Mouse (Mus musculus): Measurements from ENCODE around the gene Prr12. TPM values are rescaled to one million over a fixed set of nuclear protein-coding genes. Genes with fewer than 3 reads are reported as not detected.
A peak's percentile ranks its signal among the peaks of the same experiment; 100 is the strongest.

The Prr12 gene
- total and polyA plus RNA-seq, 2 experiments from 2014 or later = 3.8 to 12.5 TPM

DNA sequence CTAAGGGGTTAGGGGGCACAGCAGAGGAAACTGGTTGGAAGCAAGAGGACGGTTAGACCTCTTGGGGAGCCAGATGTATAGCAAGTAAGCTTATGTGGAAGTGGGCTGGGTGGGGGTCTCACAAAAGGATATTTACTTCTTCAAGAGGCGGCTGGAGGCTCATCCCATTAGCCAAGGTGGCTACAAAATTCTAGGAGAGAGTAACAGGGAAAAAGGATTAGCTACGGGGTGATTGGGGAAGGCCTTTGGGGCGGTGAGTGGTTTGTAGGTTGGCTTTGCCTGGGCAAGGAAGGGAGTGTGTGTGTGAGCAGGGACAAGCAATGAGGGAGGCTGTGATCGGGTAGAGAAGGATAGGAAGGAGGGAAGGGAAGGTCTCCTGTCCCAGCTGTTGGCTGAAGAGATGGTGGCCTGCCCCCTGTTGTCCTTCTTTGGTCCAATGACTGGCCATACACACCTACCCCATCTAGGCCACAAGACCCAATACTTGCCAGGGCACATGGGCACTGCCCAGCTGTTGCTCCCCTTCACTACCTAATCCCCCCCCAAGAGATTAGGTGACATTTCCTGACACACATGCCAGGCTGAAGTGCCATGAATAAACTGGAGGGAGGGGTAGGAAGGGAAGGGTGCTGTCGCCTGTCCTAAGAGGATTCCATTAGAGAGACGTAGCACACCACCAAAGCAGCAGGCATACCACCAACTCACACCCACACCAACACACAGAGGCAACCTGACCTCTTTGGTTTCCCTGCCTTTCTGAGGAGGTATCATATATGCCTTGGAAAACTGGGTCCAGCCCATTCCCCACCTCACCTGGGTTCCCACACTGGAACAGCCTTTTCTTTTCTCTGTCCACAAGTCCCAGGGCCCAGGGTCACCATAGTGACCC is 68.5 kb downstream of the Prr12 start:
- 0 out of 2 replicates have a peak overlapping the region, but pooled peaks have one; percentile 96 for H3K27ac ChIP-seq (ENCODE audit: low read depth)
- H3K4me3 ChIP-seq (ENCODE audit: low read depth, low read length) = no peak overlapping the region
- ATAC-seq (ENCODE audit: insufficient read depth, low read depth) (no peak), DNase-seq (ENCODE audit: low spot score) (no peak)
- WGBS = 58% methylated on average over 7 of the region's 7 CpGs
- 0 out of 2 replicates have a peak, but pooled peaks have one; percentile 5 for TF ChIP-seq CTCF (IDR thresholded peaks at IDR 0.05; ENCODE audit: low read depth)
- TF ChIP-seq EP300 (IDR thresholded peaks at IDR 0.05; ENCODE audit: low read depth) = no peak
- no peaks in the 10 kb centered on the region for H3K9me3 ChIP-seq (replicated peaks; ENCODE audit: control insufficient read depth, low read length)
- peaks cover 18% of the 10 kb centered on the region; the same call in 1 of the 2 replicates for H3K4me1 ChIP-seq (ENCODE audit: control insufficient read depth, insufficient read depth)
- no peak overlapping the region for H3K4me2 ChIP-seq (ENCODE audit: low read depth, low read length)
- H3K36me3 ChIP-seq (replicated peaks; ENCODE audit: control insufficient read depth, insufficient read depth, low read length) = peaks cover 32% of the 10 kb centered on the region
- H3K9ac ChIP-seq (replicated peaks; ENCODE audit: low read depth, low read length) = no peak overlapping the region
- no peaks in the 10 kb centered on the region for H3K27me3 ChIP-seq (ENCODE audit: control insufficient read depth, insufficient read depth, low read length)

DNA sequence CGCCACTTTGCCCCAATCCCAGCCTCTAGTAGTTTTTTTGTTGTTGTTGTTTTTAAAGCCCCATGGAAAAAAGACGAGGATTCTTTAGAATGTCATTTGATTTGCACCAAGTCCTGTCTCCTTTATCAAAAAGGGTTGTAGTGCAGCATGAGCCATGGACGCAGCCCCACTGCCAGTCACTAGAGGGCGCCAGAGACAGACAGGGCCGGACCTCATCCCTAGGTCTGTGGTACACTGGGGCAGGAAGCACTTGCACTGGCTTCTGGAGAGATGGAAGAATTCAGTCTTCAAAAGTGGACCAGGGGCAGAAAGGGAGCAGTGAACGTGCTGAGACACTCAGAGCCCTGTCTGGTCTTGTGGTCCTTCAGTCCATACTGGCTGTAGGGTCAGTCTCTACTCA is 69.6 kb downstream of the Prr12 start:
- H3K9me3 ChIP-seq (replicated peaks; ENCODE audit: control insufficient read depth, low read length) = no peaks in the 10 kb centered on the region
- peaks cover 16% of the 10 kb centered on the region; the same call in 1 of the 2 replicates for H3K4me1 ChIP-seq (ENCODE audit: control insufficient read depth, insufficient read depth)
- no peak overlapping the region for H3K4me3 ChIP-seq (ENCODE audit: low read depth, low read length)
- TF ChIP-seq CTCF (IDR thresholded peaks at IDR 0.05; ENCODE audit: low read depth) = peak; percentile 94
- no peak for TF ChIP-seq EP300 (IDR thresholded peaks at IDR 0.05; ENCODE audit: low read depth)
- peaks cover 43% of the 10 kb centered on the region for H3K36me3 ChIP-seq (replicated peaks; ENCODE audit: control insufficient read depth, insufficient read depth, low read length)
- peak; percentile 71 for DNase-seq (ENCODE audit: low spot score)
- 29% methylated on average over 6 of the region's 6 CpGs for WGBS
- no peaks in the 10 kb centered on the region for H3K27me3 ChIP-seq (ENCODE audit: control insufficient read depth, insufficient read depth, low read length)
- no peak overlapping the region for H3K9ac ChIP-seq (replicated peaks; ENCODE audit: low read depth, low read length)
- no peak overlapping the region for H3K4me2 ChIP-seq (ENCODE audit: low read depth, low read length)
- H3K27ac ChIP-seq (ENCODE audit: low read depth) = no peak overlapping the region
- no peak for ATAC-seq (ENCODE audit: insufficient read depth, low read depth)

DNA sequence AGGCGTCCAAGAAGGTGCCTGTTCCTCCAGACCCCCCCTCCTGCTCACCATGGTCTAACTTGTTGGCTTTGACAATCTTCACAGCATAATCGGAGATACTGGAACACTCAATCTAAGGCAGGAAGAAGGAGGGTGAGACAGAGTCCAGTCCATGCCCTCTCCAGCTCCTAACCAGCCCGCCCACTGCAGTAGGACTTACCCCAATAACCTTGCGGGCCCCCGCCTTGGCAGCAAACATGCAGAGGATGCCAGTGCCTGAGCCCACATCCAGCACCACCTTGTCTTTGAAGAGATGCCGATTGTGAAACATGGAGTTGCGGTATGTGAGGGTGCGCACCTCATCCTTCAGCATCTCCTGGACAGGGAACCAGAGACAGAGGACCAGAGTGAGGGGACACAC is 71.1 kb downstream of the Prr12 start:
- peaks cover 58% of the 10 kb centered on the region for H3K36me3 ChIP-seq (replicated peaks; ENCODE audit: control insufficient read depth, insufficient read depth, low read length)
- WGBS = 95% methylated on average over 8 of the region's 8 CpGs
- no peak for DNase-seq (ENCODE audit: low spot score)

DNA sequence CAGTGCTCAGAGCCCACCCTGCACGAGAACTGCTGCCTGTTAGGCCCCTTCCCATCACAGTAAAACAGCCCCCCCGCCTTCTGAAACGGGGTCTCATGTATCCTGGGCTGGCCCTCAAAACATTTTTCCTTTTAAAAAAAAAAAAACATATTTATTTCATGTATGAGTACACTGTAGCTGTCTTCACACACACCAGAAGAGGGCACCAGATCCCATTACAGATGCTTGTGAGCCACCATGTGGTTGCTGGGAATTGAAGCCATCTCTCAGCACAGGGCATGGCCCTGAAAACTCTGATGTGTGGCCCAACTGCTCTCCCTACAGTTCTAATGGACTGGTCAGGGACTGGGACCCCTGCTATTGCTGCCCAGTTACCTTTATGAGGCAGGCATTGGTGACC is 74.4 kb downstream of the Prr12 start:
- H3K9me3 ChIP-seq (replicated peaks; ENCODE audit: control insufficient read depth, low read length) = no peaks in the 10 kb centered on the region
- H3K9ac ChIP-seq (replicated peaks; ENCODE audit: low read depth, low read length) = no peak overlapping the region
- DNase-seq (ENCODE audit: low spot score) (no peak), ATAC-seq (ENCODE audit: insufficient read depth, low read depth) (no peak)
- peaks cover 67% of the 10 kb centered on the region for H3K36me3 ChIP-seq (replicated peaks; ENCODE audit: control insufficient read depth, insufficient read depth, low read length)
- no peak overlapping the region for H3K27ac ChIP-seq (ENCODE audit: low read depth)
- H3K27me3 ChIP-seq (ENCODE audit: control insufficient read depth, insufficient read depth, low read length) = no peaks in the 10 kb centered on the region
- no peak overlapping the region for H3K4me3 ChIP-seq (ENCODE audit: low read depth, low read length)
- H3K4me1 ChIP-seq (ENCODE audit: control insufficient read depth, insufficient read depth) = no peaks in the 10 kb centered on the region
- H3K4me2 ChIP-seq (ENCODE audit: low read depth, low read length) = no peak overlapping the region
- WGBS = 90% methylated on average over 3 of the region's 3 CpGs
- TF ChIP-seq CTCF (IDR thresholded peaks at IDR 0.05; ENCODE audit: low read depth) (no peak), EP300 (IDR thresholded peaks at IDR 0.05; ENCODE audit: low read depth) (no peak)

More for the DNA sequence above, 71.1 kb downstream of the Prr12 start:
- Histone ChIP-seq H3K27me3 (ENCODE audit: control insufficient read depth, insufficient read depth, low read length) (no peaks in the 10 kb centered on the region), H3K4me3 (ENCODE audit: low read depth, low read length) (no peak overlapping the region), H3K9ac (replicated peaks; ENCODE audit: low read depth, low read length) (no peak overlapping the region), H3K4me1 (ENCODE audit: control insufficient read depth, insufficient read depth) (0 out of 2 replicates have a peak, but pooled peaks cover 12% of the 10 kb centered on the region), H3K27ac (ENCODE audit: low read depth) (no peak overlapping the region), H3K9me3 (replicated peaks; ENCODE audit: control insufficient read depth, low read length) (no peaks in the 10 kb centered on the region), H3K4me2 (ENCODE audit: low read depth, low read length) (no peak overlapping the region)
- TF ChIP-seq CTCF (IDR thresholded peaks at IDR 0.05; ENCODE audit: low read depth) (no peak), EP300 (IDR thresholded peaks at IDR 0.05; ENCODE audit: low read depth) (no peak)
- ATAC-seq (ENCODE audit: insufficient read depth, low read depth) = no peak

Small RNAs within 50 kb of the gene (microRNA-seq; reads per million reads assigned to microRNA genes)
- 1.4 reads per million for gene Mir7054

Other genes starting within 250 kb of the Prr12 start
Only the 30 nearest of the 36 such genes appear.
- 43.6 and 45.9 TPM in 2 replicates for gene Pnkp, start 195.7 kb downstream of the Prr12 start, total RNA-seq (2014; rRNA removed; ENCODE audit: low replicate concordance)
- gene Pnkp, start 195.7 kb downstream of the Prr12 start, polyA plus RNA-seq (2015; fragmentation: Nextera tagmentation; extraction: Ambion mirVana) = 24.5 and 27.2 TPM in 2 replicates
- gene Ptov1, start 183.1 kb downstream of the Prr12 start, total RNA-seq (2014; rRNA removed; ENCODE audit: low replicate concordance) = 335 and 364 TPM in 2 replicates
- 246 and 248 TPM in 2 replicates for gene Ptov1, start 183.1 kb downstream of the Prr12 start, polyA plus RNA-seq (2015; fragmentation: Nextera tagmentation; extraction: Ambion mirVana)
- 112 and 136 TPM in 2 replicates for gene Med25, start 160.2 kb downstream of the Prr12 start, total RNA-seq (2014; rRNA removed; ENCODE audit: low replicate concordance)
- 69.0 and 73.3 TPM in 2 replicates for gene Med25, start 160.2 kb downstream of the Prr12 start, polyA plus RNA-seq (2015; fragmentation: Nextera tagmentation; extraction: Ambion mirVana)
- 25.0 and 50.8 TPM in 2 replicates for gene Fuz, start 156.8 kb downstream of the Prr12 start, total RNA-seq (2014; rRNA removed; ENCODE audit: low replicate concordance)
- gene Fuz, start 156.8 kb downstream of the Prr12 start, polyA plus RNA-seq (2015; fragmentation: Nextera tagmentation; extraction: Ambion mirVana) = 10.0 and 12.0 TPM in 2 replicates
- gene Ap2a1, start 123.4 kb downstream of the Prr12 start, total RNA-seq (2014; rRNA removed; ENCODE audit: low replicate concordance) = 63.1 and 99.0 TPM in 2 replicates
- gene Ap2a1, start 123.4 kb downstream of the Prr12 start, polyA plus RNA-seq (2015; fragmentation: Nextera tagmentation; extraction: Ambion mirVana) = 36.2 and 37.1 TPM in 2 replicates
- not detected in 2 replicates for gene Tsks, start 109.7 kb downstream of the Prr12 start, total RNA-seq (2014; rRNA removed; ENCODE audit: low replicate concordance)
- gene Tsks, start 109.7 kb downstream of the Prr12 start, polyA plus RNA-seq (2015; fragmentation: Nextera tagmentation; extraction: Ambion mirVana) = 0.16 and 0.27 TPM in 2 replicates
- 7.5 and 12.7 TPM in 2 replicates for gene Cpt1c, start 78.0 kb downstream of the Prr12 start, total RNA-seq (2014; rRNA removed; ENCODE audit: low replicate concordance)
- gene Cpt1c, start 78.0 kb downstream of the Prr12 start, polyA plus RNA-seq (2015; fragmentation: Nextera tagmentation; extraction: Ambion mirVana) = 3.4 and 3.9 TPM in 2 replicates
- 152 and 173 TPM in 2 replicates for gene Prmt1, start 66.3 kb downstream of the Prr12 start, total RNA-seq (2014; rRNA removed; ENCODE audit: low replicate concordance)
- gene Prmt1, start 66.3 kb downstream of the Prr12 start, polyA plus RNA-seq (2015; fragmentation: Nextera tagmentation; extraction: Ambion mirVana) = 271 and 300 TPM in 2 replicates
- 31.7 and 61.1 TPM in 2 replicates for gene Irf3, start 55.2 kb downstream of the Prr12 start, total RNA-seq (2014; rRNA removed; ENCODE audit: low replicate concordance)
- gene Irf3, start 55.2 kb downstream of the Prr12 start, polyA plus RNA-seq (2015; fragmentation: Nextera tagmentation; extraction: Ambion mirVana) = 44.8 and 51.7 TPM in 2 replicates
- 20.3 and 22.0 TPM in 2 replicates for gene Bcl2l12, start 54.2 kb downstream of the Prr12 start, total RNA-seq (2014; rRNA removed; ENCODE audit: low replicate concordance)
- gene Bcl2l12, start 54.2 kb downstream of the Prr12 start, polyA plus RNA-seq (2015; fragmentation: Nextera tagmentation; extraction: Ambion mirVana) = 25.5 and 27.5 TPM in 2 replicates
- 37.8 and 38.9 TPM in 2 replicates for gene Scaf1, start 36.5 kb downstream of the Prr12 start, total RNA-seq (2014; rRNA removed; ENCODE audit: low replicate concordance)
- 15.9 and 17.9 TPM in 2 replicates for gene Scaf1, start 36.5 kb downstream of the Prr12 start, polyA plus RNA-seq (2015; fragmentation: Nextera tagmentation; extraction: Ambion mirVana)
- 38.4 and 62.0 TPM in 2 replicates for gene Rras, start 34.9 kb downstream of the Prr12 start, total RNA-seq (2014; rRNA removed; ENCODE audit: low replicate concordance)
- 85.7 and 90.0 TPM in 2 replicates for gene Rras, start 34.9 kb downstream of the Prr12 start, polyA plus RNA-seq (2015; fragmentation: Nextera tagmentation; extraction: Ambion mirVana)
- 21.5 and 73.9 TPM in 2 replicates for gene Nosip, start 9.5 kb upstream of the Prr12 start, total RNA-seq (2014; rRNA removed; ENCODE audit: low replicate concordance)
- gene Nosip, start 9.5 kb upstream of the Prr12 start, polyA plus RNA-seq (2015; fragmentation: Nextera tagmentation; extraction: Ambion mirVana) = 38.2 and 43.7 TPM in 2 replicates
- 8.3 and 22.0 TPM in 2 replicates for gene Prrg2, start 9.8 kb upstream of the Prr12 start, total RNA-seq (2014; rRNA removed; ENCODE audit: low replicate concordance)
- 12.4 and 13.3 TPM in 2 replicates for gene Prrg2, start 9.8 kb upstream of the Prr12 start, polyA plus RNA-seq (2015; fragmentation: Nextera tagmentation; extraction: Ambion mirVana)
- 125 and 141 TPM in 2 replicates for gene Rcn3, start 39.3 kb upstream of the Prr12 start, total RNA-seq (2014; rRNA removed; ENCODE audit: low replicate concordance)
- gene Rcn3, start 39.3 kb upstream of the Prr12 start, polyA plus RNA-seq (2015; fragmentation: Nextera tagmentation; extraction: Ambion mirVana) = 100 and 108 TPM in 2 replicates
- gene Fcgrt, start 51.0 kb upstream of the Prr12 start, total RNA-seq (2014; rRNA removed; ENCODE audit: low replicate concordance) = 48.9 and 51.6 TPM in 2 replicates
- gene Fcgrt, start 51.0 kb upstream of the Prr12 start, polyA plus RNA-seq (2015; fragmentation: Nextera tagmentation; extraction: Ambion mirVana) = 59.5 and 67.9 TPM in 2 replicates
- 1,106 and 1,247 TPM in 2 replicates for gene Rps11, start 71.6 kb upstream of the Prr12 start, total RNA-seq (2014; rRNA removed; ENCODE audit: low replicate concordance)
- 730 and 757 TPM in 2 replicates for gene Rps11, start 71.6 kb upstream of the Prr12 start, polyA plus RNA-seq (2015; fragmentation: Nextera tagmentation; extraction: Ambion mirVana)
- gene Rpl13a, start 75.9 kb upstream of the Prr12 start, total RNA-seq (2014; rRNA removed; ENCODE audit: low replicate concordance) = 1,443 and 1,972 TPM in 2 replicates
- gene Rpl13a, start 75.9 kb upstream of the Prr12 start, polyA plus RNA-seq (2015; fragmentation: Nextera tagmentation; extraction: Ambion mirVana) = 780 and 809 TPM in 2 replicates
- gene Gm45713, start 83.3 kb upstream of the Prr12 start, total RNA-seq (2014; rRNA removed; ENCODE audit: low replicate concordance) = 0.19 and 0.23 TPM in 2 replicates
- gene Gm45713, start 83.3 kb upstream of the Prr12 start, polyA plus RNA-seq (2015; fragmentation: Nextera tagmentation; extraction: Ambion mirVana) = 0.29 and 0.78 TPM in 2 replicates
- 8.1 and 23.3 TPM in 2 replicates for gene Flt3l, start 83.6 kb upstream of the Prr12 start, total RNA-seq (2014; rRNA removed; ENCODE audit: low replicate concordance)
- 1.8 and 2.0 TPM in 2 replicates for gene Flt3l, start 83.6 kb upstream of the Prr12 start, polyA plus RNA-seq (2015; fragmentation: Nextera tagmentation; extraction: Ambion mirVana)
- gene Pih1d1, start 101.4 kb upstream of the Prr12 start, total RNA-seq (2014; rRNA removed; ENCODE audit: low replicate concordance) = 142 and 152 TPM in 2 replicates
- 56.3 and 60.0 TPM in 2 replicates for gene Pih1d1, start 101.4 kb upstream of the Prr12 start, polyA plus RNA-seq (2015; fragmentation: Nextera tagmentation; extraction: Ambion mirVana)
- gene Aldh16a1, start 101.7 kb upstream of the Prr12 start, total RNA-seq (2014; rRNA removed; ENCODE audit: low replicate concordance) = 29.2 and 40.1 TPM in 2 replicates
- 18.2 and 22.8 TPM in 2 replicates for gene Aldh16a1, start 101.7 kb upstream of the Prr12 start, polyA plus RNA-seq (2015; fragmentation: Nextera tagmentation; extraction: Ambion mirVana)
- gene Slc17a7, start 111.1 kb upstream of the Prr12 start, total RNA-seq (2014; rRNA removed; ENCODE audit: low replicate concordance) = 7.5 and 12.7 TPM in 2 replicates
- gene Slc17a7, start 111.1 kb upstream of the Prr12 start, polyA plus RNA-seq (2015; fragmentation: Nextera tagmentation; extraction: Ambion mirVana) = 4.3 and 5.4 TPM in 2 replicates
- gene Gfy, start 126.7 kb upstream of the Prr12 start, total RNA-seq (2014; rRNA removed; ENCODE audit: low replicate concordance) = not detected in 2 replicates
- not detected in 2 replicates for gene Gfy, start 126.7 kb upstream of the Prr12 start, polyA plus RNA-seq (2015; fragmentation: Nextera tagmentation; extraction: Ambion mirVana)
- gene Pth2, start 128.1 kb upstream of the Prr12 start, total RNA-seq (2014; rRNA removed; ENCODE audit: low replicate concordance) = not detected in 2 replicates
- not detected in 2 replicates for gene Pth2, start 128.1 kb upstream of the Prr12 start, polyA plus RNA-seq (2015; fragmentation: Nextera tagmentation; extraction: Ambion mirVana)
- not detected in 2 replicates for gene Ccdc155, start 152.0 kb upstream of the Prr12 start, total RNA-seq (2014; rRNA removed; ENCODE audit: low replicate concordance)
- gene Ccdc155, start 152.0 kb upstream of the Prr12 start, polyA plus RNA-seq (2015; fragmentation: Nextera tagmentation; extraction: Ambion mirVana) = 0.14 and 0.25 TPM in 2 replicates
- gene Dkkl1, start 159.3 kb upstream of the Prr12 start, total RNA-seq (2014; rRNA removed; ENCODE audit: low replicate concordance) = not detected in 2 replicates
- gene Dkkl1, start 159.3 kb upstream of the Prr12 start, polyA plus RNA-seq (2015; fragmentation: Nextera tagmentation; extraction: Ambion mirVana) = 0.27 TPM in 1 of 2 replicates, not detected in the other
- 50.6 and 72.2 TPM in 2 replicates for gene Tead2, start 162.9 kb upstream of the Prr12 start, total RNA-seq (2014; rRNA removed; ENCODE audit: low replicate concordance)
- 41.1 and 42.8 TPM in 2 replicates for gene Tead2, start 162.9 kb upstream of the Prr12 start, polyA plus RNA-seq (2015; fragmentation: Nextera tagmentation; extraction: Ambion mirVana)
- gene Cd37, start 186.2 kb upstream of the Prr12 start, total RNA-seq (2014; rRNA removed; ENCODE audit: low replicate concordance) = 0.97 TPM in 1 of 2 replicates, not detected in the other
- gene Cd37, start 186.2 kb upstream of the Prr12 start, polyA plus RNA-seq (2015; fragmentation: Nextera tagmentation; extraction: Ambion mirVana) = 1.9 and 2.3 TPM in 2 replicates
- not detected in 2 replicates for gene Slc6a16, start 188.2 kb upstream of the Prr12 start, total RNA-seq (2014; rRNA removed; ENCODE audit: low replicate concordance)
- gene Slc6a16, start 188.2 kb upstream of the Prr12 start, polyA plus RNA-seq (2015; fragmentation: Nextera tagmentation; extraction: Ambion mirVana) = 0.10 TPM in 1 of 2 replicates, not detected in the other

All from heart, postnatal 0 days (tissue).